Mouse (Mus musculus) liver, adult 2 months (tissue): Measurements from ENCODE around the gene Slc4a3.

Experiments
- CTCF ChIP-seq: fragments of 200-500 bp; IDR thresholded peaks from 2 replicates; pipeline ENCODE4 v1.5.1; 2011; ENCODE audit warnings: low read depth, low read length, control low read depth
- POLR2A ChIP-seq: fragments of 200-500 bp; IDR thresholded peaks from 2 replicates; pipeline ENCODE4 v1.6.1; 2011; ENCODE audit warnings: low read length, control low read depth; ENCODE audit not compliant: insufficient read depth; ENCODE audit errors: extremely low read depth

GRCm38 (mm10) chr1:75533325-75534252 is 12.5 kb upstream of the Slc4a3 start:
- TF ChIP-seq CTCF (no peak), POLR2A (no peak)
